Mouse (Mus musculus): ENCODE measurements at regions not wholly inside any gene's neighbourhood (a gene's known extent, or its start where the extent isn't known, plus 50 kb on each side); places are given as distances from the start of the nearest gene placed in this dataset.

DNA sequence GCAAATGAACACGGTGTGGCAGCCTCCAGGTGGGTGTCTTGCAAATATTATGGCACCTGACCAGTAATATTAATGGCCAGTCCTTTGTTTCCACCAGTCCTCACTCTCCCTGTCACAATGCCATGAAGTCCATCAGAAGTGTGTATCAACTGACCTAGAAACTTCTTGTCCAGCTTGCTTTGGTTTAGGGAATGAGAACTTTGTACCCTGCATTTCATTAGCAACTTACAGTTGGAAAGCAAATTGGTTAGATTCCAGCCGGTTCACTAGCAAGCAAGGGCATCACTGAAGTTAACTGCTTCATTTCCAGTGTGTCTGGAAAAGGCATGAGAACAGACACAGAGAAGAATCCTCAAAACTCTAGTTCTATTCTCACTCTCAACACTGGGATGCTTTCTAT is 178.1 kb upstream of the Lyplal1 start:
- Histone ChIP-seq H3K4me3 (ENCODE audit: low read length) (no peak overlapping the region), H3K9me3 (ENCODE audit: low read length) (no peaks in the 10 kb centered on the region), H3K9ac (replicated peaks; ENCODE audit: low read length) (no peak overlapping the region), H3K4me2 (replicated peaks; ENCODE audit: low read depth, low read length) (no peak overlapping the region), H3K27me3 (ENCODE audit: insufficient read depth, low read length) (no peaks in the 10 kb centered on the region), H3K36me3 (ENCODE audit: insufficient read depth, low read length) (no peaks in the 10 kb centered on the region), H3K4me1 (ENCODE audit: insufficient read depth, low read length) (no peaks in the 10 kb centered on the region), H3K27ac (ENCODE audit: low read length) (no peak overlapping the region)
- ATAC-seq (ENCODE audit: low FRiP score, low TSS enrichment), result no peak
- WGBS, result 53% methylated on average over 2 of the region's 2 CpGs

DNA sequence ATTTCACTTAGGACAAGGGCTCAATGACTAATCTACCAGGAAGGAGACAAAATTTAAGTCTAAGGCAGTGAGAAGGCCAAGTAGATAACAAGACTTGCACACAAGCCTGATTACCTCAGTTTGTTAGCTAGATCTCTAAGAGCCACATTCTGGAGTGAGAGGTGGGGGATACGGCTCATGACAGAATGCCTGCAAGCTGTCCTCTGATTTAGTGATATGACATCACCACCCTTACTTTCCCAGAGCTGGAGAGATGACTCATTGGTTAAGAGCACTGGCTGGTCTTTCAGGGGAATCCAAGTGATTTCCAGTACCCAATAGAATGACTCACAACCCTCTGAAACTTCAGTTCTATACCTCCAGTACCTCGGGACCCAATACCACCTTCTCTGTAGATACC is 177.5 kb upstream of the Lyplal1 start:
- Histone ChIP-seq H3K9ac (replicated peaks; ENCODE audit: low read length) (no peak overlapping the region), H3K4me3 (ENCODE audit: low read length) (no peak overlapping the region), H3K4me1 (ENCODE audit: insufficient read depth, low read length) (no peaks in the 10 kb centered on the region), H3K9me3 (ENCODE audit: low read length) (no peaks in the 10 kb centered on the region), H3K27me3 (ENCODE audit: insufficient read depth, low read length) (no peaks in the 10 kb centered on the region), H3K36me3 (ENCODE audit: insufficient read depth, low read length) (no peaks in the 10 kb centered on the region), H3K4me2 (replicated peaks; ENCODE audit: low read depth, low read length) (no peak overlapping the region), H3K27ac (ENCODE audit: low read length) (no peak overlapping the region)
- no peak for ATAC-seq (ENCODE audit: low FRiP score, low TSS enrichment)
- WGBS, result 56% methylated on average over 2 of the region's 2 CpGs

DNA sequence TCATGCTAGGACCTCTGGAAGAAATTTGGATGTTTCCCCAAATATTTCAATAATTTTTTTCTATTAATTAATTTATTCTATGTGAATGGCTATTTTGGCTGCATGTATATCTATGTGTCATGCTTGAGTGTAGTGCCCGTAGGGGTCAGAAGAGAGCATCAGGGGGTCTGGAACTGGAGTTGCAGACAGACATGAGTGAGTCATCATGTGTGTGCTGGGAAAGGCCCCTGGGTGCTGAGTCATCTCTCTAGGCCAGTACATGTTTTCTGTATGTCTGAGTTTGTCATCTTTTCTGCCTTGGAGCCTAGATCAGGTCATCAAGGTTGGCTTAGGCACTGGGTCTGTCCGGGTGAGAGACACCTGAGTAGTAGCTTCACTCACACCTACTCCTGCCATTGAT is 172.0 kb upstream of the Lyplal1 start:
- WGBS, result 83% methylated on average over 2 of the region's 2 CpGs
- Histone ChIP-seq H3K27me3 (ENCODE audit: insufficient read depth, low read length) (no peaks in the 10 kb centered on the region), H3K27ac (ENCODE audit: low read length) (no peak overlapping the region), H3K4me1 (ENCODE audit: insufficient read depth, low read length) (0 out of 2 replicates have a peak, but pooled peaks cover 2% of the 10 kb centered on the region), H3K36me3 (ENCODE audit: insufficient read depth, low read length) (no peaks in the 10 kb centered on the region), H3K9me3 (ENCODE audit: low read length) (no peaks in the 10 kb centered on the region), H3K4me2 (replicated peaks; ENCODE audit: low read depth, low read length) (no peak overlapping the region), H3K4me3 (ENCODE audit: low read length) (no peak overlapping the region), H3K9ac (replicated peaks; ENCODE audit: low read length) (no peak overlapping the region)
- ATAC-seq (ENCODE audit: low FRiP score, low TSS enrichment), result no peak

DNA sequence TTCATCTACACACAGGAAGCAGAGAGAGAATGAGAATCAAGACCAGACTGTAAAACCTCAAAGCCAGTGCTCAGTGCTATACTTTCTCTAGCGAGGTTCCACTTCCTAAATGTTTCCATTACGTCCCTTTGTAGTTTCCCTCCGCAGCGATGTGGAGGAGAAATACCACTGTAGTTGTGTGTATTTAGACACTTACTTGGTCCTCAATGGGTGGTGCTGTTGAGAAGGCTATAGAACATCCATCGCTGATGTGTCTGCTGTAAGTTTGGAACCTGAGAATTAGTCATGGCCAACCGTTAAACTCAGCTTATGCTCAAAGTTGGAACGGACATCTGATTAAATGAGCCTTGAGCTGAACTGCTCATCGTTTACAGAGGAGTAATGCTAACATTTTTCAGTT is 170.7 kb upstream of the Lyplal1 start:
- Histone ChIP-seq H3K9me3 (ENCODE audit: low read length) (no peaks in the 10 kb centered on the region), H3K4me1 (ENCODE audit: insufficient read depth, low read length) (0 out of 2 replicates have a peak, but pooled peaks cover 2% of the 10 kb centered on the region), H3K9ac (replicated peaks; ENCODE audit: low read length) (no peak overlapping the region), H3K4me3 (ENCODE audit: low read length) (no peak overlapping the region), H3K36me3 (ENCODE audit: insufficient read depth, low read length) (no peaks in the 10 kb centered on the region), H3K4me2 (replicated peaks; ENCODE audit: low read depth, low read length) (no peak overlapping the region), H3K27me3 (ENCODE audit: insufficient read depth, low read length) (no peaks in the 10 kb centered on the region), H3K27ac (ENCODE audit: low read length) (no peak overlapping the region)
- WGBS, result 79% methylated on average over 8 of the region's 8 CpGs
- ATAC-seq (ENCODE audit: low FRiP score, low TSS enrichment), result no peak

DNA sequence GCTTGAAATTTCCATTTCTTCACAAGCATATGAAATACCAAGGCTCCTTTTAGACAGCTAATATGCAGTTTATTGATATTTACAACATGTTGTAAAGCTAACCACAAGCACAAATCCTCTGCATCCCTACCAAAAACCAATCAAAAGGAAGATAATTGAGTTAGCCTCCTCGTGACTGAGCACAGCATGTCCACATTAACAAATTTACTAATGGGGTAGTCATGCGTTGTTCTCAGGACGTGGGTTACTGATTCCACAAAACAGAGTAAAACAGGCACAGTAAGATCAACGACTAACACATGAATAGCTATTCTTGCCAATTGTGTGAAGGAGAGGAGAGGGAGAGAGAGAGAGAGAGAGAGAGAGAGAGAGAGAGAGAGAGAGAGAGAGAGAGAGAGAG is 169.3 kb upstream of the Lyplal1 start:
- WGBS, result 48% methylated on average over 4 of the region's 4 CpGs
- no peak for ATAC-seq (ENCODE audit: low FRiP score, low TSS enrichment)
- no peak overlapping the region for H3K4me3 ChIP-seq (ENCODE audit: low read length)

DNA sequence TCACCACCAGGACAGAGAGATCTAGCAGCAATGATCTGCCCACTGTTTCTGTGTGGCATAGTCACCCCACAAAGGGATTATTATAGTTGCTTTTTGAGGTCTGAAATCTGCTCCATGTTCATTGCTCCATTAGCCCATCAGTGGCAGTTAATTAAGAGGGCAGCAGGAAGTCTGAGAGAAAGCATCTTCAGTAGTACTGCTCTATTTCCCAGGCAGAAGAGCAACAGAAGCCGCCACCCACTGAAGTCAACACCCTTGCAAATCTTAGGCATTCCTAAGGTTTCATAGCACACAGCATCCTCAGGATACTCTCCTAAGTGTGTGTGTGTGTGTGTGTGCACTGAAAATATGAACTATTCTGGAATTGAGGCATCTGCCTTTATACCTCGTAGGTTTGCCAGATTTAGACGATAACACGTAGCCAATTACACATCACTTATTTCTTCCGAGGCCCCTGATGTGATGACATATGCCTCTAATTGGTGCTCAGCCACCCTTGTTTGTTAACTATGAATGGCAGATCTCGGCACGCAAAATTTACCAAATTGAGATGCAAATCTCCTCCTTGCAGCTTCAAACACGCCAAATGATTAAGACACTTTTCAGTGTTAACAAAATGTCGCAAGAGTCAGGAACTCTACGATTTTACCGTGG is 161.0 kb upstream of the Lyplal1 start:
- no peak for ATAC-seq (ENCODE audit: low FRiP score, low TSS enrichment)
- Histone ChIP-seq H3K4me3 (ENCODE audit: low read length) (no peak overlapping the region), H3K4me1 (ENCODE audit: insufficient read depth, low read length) (no peaks in the 10 kb centered on the region), H3K27ac (ENCODE audit: low read length) (no peak overlapping the region), H3K36me3 (ENCODE audit: insufficient read depth, low read length) (no peaks in the 10 kb centered on the region), H3K4me2 (replicated peaks; ENCODE audit: low read depth, low read length) (no peak overlapping the region), H3K9ac (replicated peaks; ENCODE audit: low read length) (no peak overlapping the region), H3K27me3 (ENCODE audit: insufficient read depth, low read length) (no peaks in the 10 kb centered on the region), H3K9me3 (ENCODE audit: low read length) (no peaks in the 10 kb centered on the region)
- 88% methylated on average over 11 of the region's 11 CpGs for WGBS

More for the DNA sequence above, 169.3 kb upstream of the Lyplal1 start:
- H3K9ac ChIP-seq (replicated peaks; ENCODE audit: low read length), result no peak overlapping the region
- H3K4me1 ChIP-seq (ENCODE audit: insufficient read depth, low read length), result 0 out of 2 replicates have a peak, but pooled peaks cover 2% of the 10 kb centered on the region
- no peak overlapping the region for H3K27ac ChIP-seq (ENCODE audit: low read length)
- no peaks in the 10 kb centered on the region for H3K36me3 ChIP-seq (ENCODE audit: insufficient read depth, low read length)
- no peaks in the 10 kb centered on the region for H3K27me3 ChIP-seq (ENCODE audit: insufficient read depth, low read length)
- H3K4me2 ChIP-seq (replicated peaks; ENCODE audit: low read depth, low read length), result no peak overlapping the region
- no peaks in the 10 kb centered on the region for H3K9me3 ChIP-seq (ENCODE audit: low read length)

DNA sequence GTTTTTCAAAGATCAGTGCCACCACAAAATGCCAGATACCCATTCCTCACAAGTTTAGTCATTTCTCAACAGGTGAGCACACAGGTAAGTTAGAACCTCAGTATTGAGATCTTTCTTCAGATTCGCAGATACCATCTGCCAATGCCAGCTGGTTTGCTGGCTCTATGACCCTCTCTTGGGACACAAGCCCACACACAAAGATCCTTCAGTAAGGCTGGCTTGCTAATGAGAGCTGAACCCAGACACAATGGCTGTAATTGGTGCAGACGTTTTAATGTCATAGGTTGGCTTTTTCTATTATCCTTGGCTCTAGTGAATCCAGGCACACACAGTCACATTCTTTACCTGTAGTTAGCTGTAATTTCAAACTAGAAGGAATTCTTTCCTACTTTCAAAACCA is 154.3 kb upstream of the Lyplal1 start:
- Histone ChIP-seq H3K4me2 (replicated peaks; ENCODE audit: low read depth, low read length) (no peak overlapping the region), H3K9ac (replicated peaks; ENCODE audit: low read length) (no peak overlapping the region), H3K9me3 (ENCODE audit: low read length) (no peaks in the 10 kb centered on the region), H3K27ac (ENCODE audit: low read length) (no peak overlapping the region), H3K4me1 (ENCODE audit: insufficient read depth, low read length) (no peaks in the 10 kb centered on the region), H3K4me3 (ENCODE audit: low read length) (no peak overlapping the region), H3K36me3 (ENCODE audit: insufficient read depth, low read length) (no peaks in the 10 kb centered on the region), H3K27me3 (ENCODE audit: insufficient read depth, low read length) (no peaks in the 10 kb centered on the region)
- WGBS, result 67% methylated on average over 2 of the region's 2 CpGs
- ATAC-seq (ENCODE audit: low FRiP score, low TSS enrichment), result no peak

DNA sequence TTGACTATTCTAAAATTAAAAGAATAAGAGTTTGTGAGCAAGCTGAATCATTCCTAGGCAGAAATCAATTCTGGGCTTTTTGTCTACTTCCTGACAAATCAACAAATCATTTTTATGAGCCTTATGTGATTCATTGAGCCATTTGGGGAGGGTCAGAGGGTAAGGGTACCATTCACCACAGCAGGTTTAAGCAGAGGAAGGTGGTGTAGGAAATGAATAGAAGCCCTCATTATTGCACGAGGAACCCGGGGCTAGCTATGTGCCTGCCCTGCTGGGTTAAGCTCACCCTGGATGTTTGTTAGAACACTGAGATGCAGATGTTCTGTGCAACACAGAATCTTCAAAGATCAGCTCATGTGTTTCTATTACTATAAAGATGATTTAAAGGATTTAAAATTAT is 150.2 kb upstream of the Lyplal1 start:
- H3K9ac ChIP-seq (replicated peaks; ENCODE audit: low read length), result no peak overlapping the region
- no peak overlapping the region for H3K27ac ChIP-seq (ENCODE audit: low read length)
- whole genome bisulfite sequencing, result 11% methylated on average over 2 of the region's 2 CpGs
- H3K9me3 ChIP-seq (ENCODE audit: low read length), result no peaks in the 10 kb centered on the region
- no peak for ATAC-seq (ENCODE audit: low FRiP score, low TSS enrichment)
- H3K4me2 ChIP-seq (replicated peaks; ENCODE audit: low read depth, low read length), result no peak overlapping the region
- peaks cover 9% of the 10 kb centered on the region for H3K4me1 ChIP-seq (ENCODE audit: insufficient read depth, low read length)
- H3K4me3 ChIP-seq (ENCODE audit: low read length), result no peak overlapping the region
- no peaks in the 10 kb centered on the region for H3K27me3 ChIP-seq (ENCODE audit: insufficient read depth, low read length)
- no peaks in the 10 kb centered on the region for H3K36me3 ChIP-seq (ENCODE audit: insufficient read depth, low read length)

DNA sequence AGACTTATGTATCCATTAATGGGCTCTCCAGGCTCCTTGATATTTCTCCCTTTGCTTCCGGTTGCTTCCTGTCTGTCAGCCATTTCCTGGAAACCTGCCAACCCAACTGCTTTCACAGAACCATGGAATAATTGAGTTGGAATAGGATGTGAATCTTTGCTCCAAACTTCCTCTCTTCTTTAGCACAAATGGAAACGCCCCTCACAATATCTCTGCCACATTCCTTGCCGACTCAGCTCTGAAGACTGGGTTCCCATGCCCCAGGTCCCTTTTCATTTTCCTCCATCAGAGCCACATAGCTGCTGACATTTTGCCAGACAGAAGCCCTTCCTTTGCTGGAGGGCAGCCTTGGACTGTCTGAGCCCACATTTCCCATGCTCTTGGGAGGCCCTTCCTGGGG is 147.5 kb upstream of the Lyplal1 start:
- Histone ChIP-seq H3K4me1 (ENCODE audit: insufficient read depth, low read length) (peaks cover 20% of the 10 kb centered on the region), H3K27ac (ENCODE audit: low read length) (peak overlapping the region; percentile 87), H3K9me3 (ENCODE audit: low read length) (no peaks in the 10 kb centered on the region), H3K4me3 (ENCODE audit: low read length) (no peak overlapping the region), H3K36me3 (ENCODE audit: insufficient read depth, low read length) (no peaks in the 10 kb centered on the region), H3K4me2 (replicated peaks; ENCODE audit: low read depth, low read length) (peak overlapping the region; percentile 23; the same call in 1 of the 2 replicates), H3K27me3 (ENCODE audit: insufficient read depth, low read length) (no peaks in the 10 kb centered on the region), H3K9ac (replicated peaks; ENCODE audit: low read length) (no peak overlapping the region)
- 42% methylated on average over 3 of the region's 3 CpGs for WGBS
- no peak for ATAC-seq (ENCODE audit: low FRiP score, low TSS enrichment)

DNA sequence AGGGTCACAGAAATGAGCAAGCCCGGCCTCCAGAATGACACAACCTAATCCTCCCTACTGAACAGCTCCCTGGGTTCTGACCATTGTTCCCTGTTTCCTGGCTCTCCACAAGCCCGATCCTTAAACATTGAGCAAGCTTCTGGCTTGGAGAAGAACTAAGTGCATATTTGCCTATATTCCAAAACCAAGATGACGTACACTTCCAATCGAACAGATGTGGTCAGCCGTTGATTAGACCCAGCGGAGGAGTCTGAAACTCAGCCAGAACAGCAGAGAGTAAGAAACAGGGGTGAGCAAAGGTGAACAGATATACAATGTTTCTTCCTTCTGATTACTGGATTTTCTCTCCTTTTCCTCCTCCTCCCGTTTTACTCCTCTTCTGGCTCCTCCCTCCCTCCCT is 146.8 kb upstream of the Lyplal1 start:
- Histone ChIP-seq H3K9ac (replicated peaks; ENCODE audit: low read length) (no peak overlapping the region), H3K36me3 (ENCODE audit: insufficient read depth, low read length) (no peaks in the 10 kb centered on the region), H3K4me1 (ENCODE audit: insufficient read depth, low read length) (peaks cover 20% of the 10 kb centered on the region), H3K4me2 (replicated peaks; ENCODE audit: low read depth, low read length) (no peak overlapping the region), H3K4me3 (ENCODE audit: low read length) (no peak overlapping the region), H3K27ac (ENCODE audit: low read length) (no peak overlapping the region), H3K9me3 (ENCODE audit: low read length) (no peaks in the 10 kb centered on the region), H3K27me3 (ENCODE audit: insufficient read depth, low read length) (no peaks in the 10 kb centered on the region)
- WGBS, result 54% methylated on average over 7 of the region's 7 CpGs
- no peak for ATAC-seq (ENCODE audit: low FRiP score, low TSS enrichment)
